Mouse (Mus musculus) cerebellum, adult 2 months (tissue): ENCODE measurements around the gene Gucy1b2. TPM values are rescaled to one million over a fixed set of nuclear protein-coding genes. Genes with fewer than 3 reads are reported as not detected.

Experiments used
- DNase-seq, 2 experiments: peaks; one replicate each; pipeline ENCODE4 v3.0.0; 2021
- H3K27ac ChIP-seq: fragments of 200-500 bp; 2 replicates; pipeline ENCODE4 v1.5.1; 2012; ENCODE audit warnings: low read length, control low read depth, inconsistent platforms; ENCODE audit not compliant: insufficient read depth
- H3K27me3 ChIP-seq: fragments of 200-500 bp; 2 replicates; pipeline ENCODE4 v1.6.1; 2012; ENCODE audit warnings: inconsistent platforms, mild to moderate bottlenecking, low read length, moderate library complexity; ENCODE audit not compliant: control insufficient read depth, insufficient read depth
- H3K4me1 ChIP-seq: fragments of 200-500 bp; 2 replicates; pipeline ENCODE4 v1.6.1; 2011; ENCODE audit warnings: low read length; ENCODE audit not compliant: control insufficient read depth, insufficient read depth
- H3K4me3 ChIP-seq: fragments of 200-500 bp; replicated peaks from 2 replicates; pipeline ENCODE3; 2011; ENCODE audit warnings: mild to moderate bottlenecking, low read depth, low read length, control low read depth; ENCODE audit not compliant: insufficient read depth
- CTCF ChIP-seq: fragments of 200-500 bp; IDR thresholded peaks from 2 replicates; pipeline ENCODE4 v1.5.1; 2011; ENCODE audit warnings: low read depth, mild to moderate bottlenecking, control low read depth, low read length, moderate library complexity, borderline replicate concordance; ENCODE audit not compliant: insufficient read depth
- POLR2A ChIP-seq: fragments of 200-500 bp; IDR thresholded peaks from 2 replicates; pipeline ENCODE4 v1.6.1; 2011; ENCODE audit warnings: low read length, control low read depth, borderline replicate concordance; ENCODE audit not compliant: insufficient read depth
- WGBS: fragments of 180-500 bp; shearing (Covaris S2); methylation state at CpG from one replicate; pipeline ENCODE4 v1.1.7; 2018; 5-methylcytosine and 5-hydroxymethylcytosine counted together
- polyA plus RNA-seq: library from polyadenylated mRNA; depleted of rRNA; stranded (reverse); fragments of >200 nt; gene quantifications from 2 replicates; pipeline ENCODE4 v1.2.3, GENCODE M21; 2012

The Gucy1b2 gene
- polyA plus RNA-seq, 1 experiment = 0.11 TPM

GRCm38 (mm10) chr14:62440036-62440435, 16.1 kb downstream of the Gucy1b2 start:
- no peaks in the 10 kb centered on the region for H3K4me1 ChIP-seq
- TF ChIP-seq CTCF (no peak), POLR2A (no peak)
- no peak overlapping the region for H3K4me3 ChIP-seq
- DNase-seq = no peak
- no peak overlapping the region for H3K27ac ChIP-seq
- no peaks in the 10 kb centered on the region for H3K27me3 ChIP-seq

GRCm38 (mm10) chr14:62438236-62438635, 17.9 kb downstream of the Gucy1b2 start:
- no peak for DNase-seq
- Histone ChIP-seq H3K27me3 (no peaks in the 10 kb centered on the region), H3K27ac (no peak overlapping the region), H3K4me1 (no peaks in the 10 kb centered on the region), H3K4me3 (no peak overlapping the region)
- 92% methylated on average over 4 of the region's 4 CpGs for WGBS
- TF ChIP-seq CTCF (no peak), POLR2A (no peak)

DNA sequence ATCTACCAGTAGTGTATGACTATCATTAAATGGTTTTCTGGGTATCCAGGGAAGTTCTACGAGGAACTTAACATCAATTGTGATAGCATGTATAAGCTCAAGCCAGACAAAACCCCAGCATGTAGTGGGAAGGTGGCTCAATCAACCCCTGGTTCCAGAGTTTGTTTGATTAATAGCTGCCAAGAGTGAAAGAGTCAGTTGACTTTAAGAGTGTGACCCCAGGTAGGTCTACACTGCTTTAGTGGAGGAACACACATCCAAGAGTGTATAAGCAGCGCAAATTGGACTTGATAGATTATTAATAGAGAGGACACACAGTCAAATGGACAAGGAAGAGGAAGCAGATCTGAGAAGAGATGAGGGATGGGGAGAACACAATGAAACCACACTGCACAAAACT, 18.3 kb downstream of the Gucy1b2 start:
- Histone ChIP-seq H3K4me3 (no peak overlapping the region), H3K27ac (no peak overlapping the region), H3K27me3 (no peaks in the 10 kb centered on the region), H3K4me1 (no peaks in the 10 kb centered on the region)
- no peak for DNase-seq
- TF ChIP-seq CTCF = no peak
- no peak for TF ChIP-seq POLR2A
- 97% methylated on average over 2 of the region's 2 CpGs for WGBS

GRCm38 (mm10) chr14:62425277-62425691, 30.8 kb downstream of the Gucy1b2 start:
- no peak for DNase-seq
- Histone ChIP-seq H3K4me3 (no peak overlapping the region), H3K27me3 (no peaks in the 10 kb centered on the region), H3K4me1 (no peaks in the 10 kb centered on the region), H3K27ac (no peak overlapping the region)
- WGBS = 23% methylated on average over 2 of the region's 2 CpGs
- TF ChIP-seq CTCF (no peak), POLR2A (no peak)

- Histone ChIP-seq H3K27ac (no peak overlapping the region), H3K27me3 (no peaks in the 10 kb centered on the region), H3K4me3 (no peak overlapping the region), H3K4me1 (0 out of 2 replicates have a peak, but pooled peaks cover under 1% of the 10 kb centered on the region)
- no peak for DNase-seq
- no peak for TF ChIP-seq CTCF
- no peak for TF ChIP-seq POLR2A
- 29% methylated on average over 4 of the region's 4 CpGs for WGBS
These were observed 33.8 kb downstream of the Gucy1b2 start for GRCm38 (mm10) chr14:62422265-62422664.

DNA sequence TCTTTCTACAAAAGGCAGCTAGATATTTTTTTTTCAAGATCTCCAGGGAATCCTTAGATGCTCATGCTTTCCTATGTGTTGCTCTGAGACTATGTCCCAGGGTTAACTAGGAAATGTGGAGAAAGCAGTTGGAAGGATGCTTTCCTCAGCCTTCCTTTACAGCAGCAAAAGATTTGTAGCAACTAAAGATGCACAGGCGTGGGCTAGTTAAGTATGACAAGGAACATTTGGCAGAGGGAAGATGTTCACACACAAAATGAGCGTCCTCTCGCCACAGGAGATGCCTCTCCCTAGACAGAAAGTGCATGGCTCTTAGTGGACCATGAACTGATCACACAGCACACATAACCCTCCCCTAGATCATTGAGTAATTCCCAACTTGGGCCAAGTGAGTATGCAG, 38.6 kb downstream of the Gucy1b2 start:
- peaks cover 14% of the 10 kb centered on the region for H3K4me1 ChIP-seq
- no peak for TF ChIP-seq POLR2A
- TF ChIP-seq CTCF = no peak
- no peak overlapping the region for H3K27ac ChIP-seq
- no peak overlapping the region for H3K4me3 ChIP-seq
- H3K27me3 ChIP-seq = no peaks in the 10 kb centered on the region
- WGBS = 73% methylated on average over 3 of the region's 3 CpGs
- DNase-seq = no peak

DNA sequence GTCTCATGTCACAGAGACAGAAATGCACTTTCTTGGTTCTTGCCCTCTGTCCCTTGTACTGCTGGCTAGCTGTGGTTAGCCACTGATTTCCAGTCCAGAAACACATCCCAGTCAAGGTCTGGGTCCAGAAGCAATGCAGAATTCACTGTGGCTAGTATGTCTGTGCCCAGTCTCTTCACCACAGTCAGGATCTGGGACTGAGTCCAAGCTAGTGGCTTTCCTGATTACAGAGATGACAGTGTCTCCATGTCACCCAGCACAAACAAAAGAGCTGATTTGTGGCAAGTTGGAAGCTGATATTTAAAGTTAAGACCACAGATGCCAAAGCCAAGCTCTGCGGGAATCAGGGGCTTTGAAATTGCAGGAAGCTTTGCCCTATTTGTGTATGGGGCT, 39.4 kb downstream of the Gucy1b2 start:
- no peak for TF ChIP-seq CTCF
- TF ChIP-seq POLR2A = no peak
- no peaks in the 10 kb centered on the region for H3K27me3 ChIP-seq
- H3K4me3 ChIP-seq = no peak overlapping the region
- H3K27ac ChIP-seq = no peak overlapping the region
- H3K4me1 ChIP-seq = peaks cover 14% of the 10 kb centered on the region
- peak; percentile 40 to 67 for DNase-seq
- WGBS = 22% methylated on average over 1 of the region's 1 CpGs

GRCm38 (mm10) chr14:62416007-62416741, 39.9 kb downstream of the Gucy1b2 start:
- H3K4me1 ChIP-seq = peaks cover 14% of the 10 kb centered on the region
- peak; percentile 41 to 59 for DNase-seq
- no peaks in the 10 kb centered on the region for H3K27me3 ChIP-seq
- H3K27ac ChIP-seq = no peak overlapping the region
- TF ChIP-seq POLR2A (no peak), CTCF (no peak)
- WGBS = 10% methylated on average over 7 of the region's 7 CpGs
- H3K4me3 ChIP-seq = no peak overlapping the region
